Mouse (Mus musculus): Measurements from ENCODE around the gene Alg5.

GRCm38 (mm10) chr3:54741965-54742364, 6.6 kb downstream of the Alg5 start:
- TF ChIP-seq CTCF (IDR thresholded peaks at IDR 0.05; ENCODE audit: low read depth) (no peak), EP300 (optimal IDR thresholded peaks at IDR 0.05) (no peak)
